8 mouse cellular contexts compared by ENCODE assay signal in the genomic region with DNA sequence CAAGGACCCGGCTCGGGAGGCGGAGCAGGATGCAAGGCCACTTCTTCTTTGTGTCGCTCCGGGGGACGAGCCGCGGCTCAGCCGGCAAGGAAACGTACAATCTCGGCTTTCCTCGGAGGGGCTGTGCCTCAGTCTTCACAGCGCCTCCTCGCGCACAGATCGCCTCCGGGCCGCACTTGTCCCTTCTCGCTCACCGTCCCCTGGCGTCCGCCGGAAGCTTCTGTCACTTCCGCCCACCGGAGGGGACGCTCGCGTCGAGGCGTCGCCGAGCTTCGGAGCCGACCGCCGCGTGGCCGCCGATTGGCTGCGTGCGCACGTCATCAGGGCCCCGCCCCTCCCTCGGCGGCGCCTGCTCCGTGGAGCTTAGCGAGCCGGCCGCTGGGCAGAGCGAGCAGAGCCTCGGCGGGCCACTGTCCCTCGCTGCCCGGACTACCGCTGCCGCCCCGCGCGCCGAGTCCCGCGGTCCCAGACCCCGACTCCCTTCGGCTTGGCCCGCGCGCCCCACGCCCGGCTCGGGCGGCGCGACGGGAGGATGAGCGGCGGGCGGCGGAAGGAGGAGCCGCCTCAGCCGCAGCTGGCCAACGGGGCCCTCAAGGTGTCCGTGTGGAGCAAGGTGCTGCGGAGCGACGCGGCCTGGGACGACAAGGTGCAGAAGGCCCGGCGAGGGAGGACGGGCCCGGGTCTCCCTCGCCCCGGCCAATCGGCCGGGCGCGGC. TPM values are rescaled to one million over a fixed set of nuclear protein-coding genes. Genes with fewer than 3 reads are reported as not detected.
A peak's percentile ranks its signal among the peaks of the same experiment; 100 is the strongest.
DNase-seq lines count a peak whose midpoint lies in the region; ATAC-seq and TF ChIP-seq lines count a peak whose summit lies in the region.

A gene (plus strand): TSS at position 357 of the 715 bp plus-strand sequence.

- ATAC-seq in forebrain, embryonic 15.5 days (replicated peaks): peak; percentile 97
- peak; percentile 89 for ATAC-seq in neutrophil, adult 5-6 weeks (ENCODE audit: extremely low read depth, insufficient number of reproducible peaks, low FRiP score, poor library complexity, severe bottlenecking)

- H3K4me2 ChIP-seq in forebrain, embryonic 15.5 days (replicated peaks): peak within 1 kb of the TSS; percentile 92

- H3K27ac ChIP-seq in forebrain, embryonic 15.5 days (replicated peaks): peak within 1 kb of the TSS; percentile 96

- intact Hi-C loops in heart, postnatal 25 days (cut with DNase I): loop anchor here (1.0 to 5.0 kb wide), 2 partner anchors 22 to 141 kb away; no protein-coding TSS in a partner anchor

- peak; percentile 79 for TF ChIP-seq POLR2A in lung, adult 2 months (IDR thresholded peaks at IDR 0.05; ENCODE audit: borderline replicate concordance, extremely low read depth, low read depth, low read length)

- peak within 1 kb of the TSS; percentile 89 for H3K9ac ChIP-seq in forebrain, embryonic 15.5 days (replicated peaks)

- no peaks in the 10 kb centered on the region for H3K9me3 ChIP-seq in forebrain, embryonic 15.5 days

- no peaks in the 10 kb centered on the region for H3K27me3 ChIP-seq in forebrain, embryonic 15.5 days

- 0 out of 2 replicates have a peak, but pooled peaks have one; percentile 30 for TF ChIP-seq CTCF in lung, adult 2 months (IDR thresholded peaks at IDR 0.05; ENCODE audit: insufficient read depth, low read length)

- DNase-seq in ES-CJ7 (ENCODE audit: low read depth, low spot score): peak; percentile 98
- peak; percentile 97 for DNase-seq in cerebellum, adult 11 months
- DNase-seq in heart, postnatal 25 days (ENCODE audit: low spot score): peak; percentile 96
- DNase-seq in layer of hippocampus, adult 18-20 months (ENCODE audit: low spot score in 2 of 2): peak; percentile 98
- DNase-seq in lung, adult 2 months: peak; percentile 98
- peak; percentile 96 for DNase-seq in thymus, adult 18-20 months

- WGBS in forebrain, embryonic 15.5 days: under 1% methylated on average over 91 of the region's 98 CpGs
- under 1% methylated on average over 89 of the region's 98 CpGs for WGBS in lung, adult 2 months

- H3K4me3 ChIP-seq in forebrain, embryonic 15.5 days: peak within 1 kb of the TSS; percentile 65
- H3K4me3 ChIP-seq in lung, adult 2 months (replicated peaks; ENCODE audit: extremely low read depth, low read depth, low read length): peak within 1 kb of the TSS; percentile 84

- H3K36me3 ChIP-seq in forebrain, embryonic 15.5 days: peaks cover 16% of the 10 kb centered on the region

- H3K4me1 ChIP-seq in forebrain, embryonic 15.5 days: peaks cover 38% of the 10 kb centered on the region
- H3K4me1 ChIP-seq in lung, adult 2 months (ENCODE audit: control insufficient read depth, insufficient read depth, low read length): peaks cover 12% of the 10 kb centered on the region; the same call in 1 of the 2 replicates

RNA-seq across cellular contexts. Expression of the gene that starts here (rescaled TPM):
- 144 and 145 TPM in 2 replicates for polyA plus RNA-seq in forebrain, embryonic 15.5 days (2015; fragmentation: Nextera tagmentation; extraction: Ambion mirVana)
- total RNA-seq in heart, postnatal 25 days (2021): 100 to 1,000 TPM; 124 to 125 TPM
- 10 to 100 TPM; 88.3 to 98.8 TPM for total RNA-seq in layer of hippocampus, adult 18-20 months (2021)
- polyA plus RNA-seq in lung, adult 2 months (2012; rRNA removed): 82.5 and 104 TPM in 2 replicates
- 107 and 115 TPM in 2 replicates for total RNA-seq in neutrophil, adult 5-6 weeks (2017)

Comparison
In these comparisons a context has a peak if more than half of its experiments do, and no peak if none do; other contexts are left out.
1. Peak in every context shown above with its lines: DNase-seq, ATAC-seq, H3K4me3 ChIP-seq and H3K27ac ChIP-seq.